Mouse (Mus musculus) left cerebral cortex, adult 2 months (tissue): ENCODE results near the gene Ubqln4. TPM values are rescaled to one million over a fixed set of nuclear protein-coding genes. Genes with fewer than 3 reads are reported as not detected.
"Not testable (repeated sequence)": the region's sequence is repeated elsewhere in the genome, so short reads cannot be mapped to it uniquely, and the experiment has no call there.

Source experiments
- DNase-seq, 2 experiments: peaks; one replicate each; pipeline ENCODE4 v3.0.0; 2021 to 2022; ENCODE audit warnings: low spot score in 2 of 2, mixed read lengths in 1 of 2; ENCODE audit errors: extremely low spot score in 1 of 2
- H3K27ac ChIP-seq: fragments of 200-600 bp; 2 replicates; pipeline ENCODE4 v1.8.1; 2022
- H3K4me3 ChIP-seq: fragments of 200-600 bp; 2 replicates; pipeline ENCODE4 v1.8.1; 2022
- CTCF ChIP-seq: fragments of 200-600 bp; IDR thresholded peaks from 2 replicates; pipeline ENCODE4 v1.8.1; 2022; ENCODE audit warnings: antibody characterized with exemption, mild to moderate bottlenecking, moderate library complexity
- intact Hi-C: fragments of 180-260 bp; cut with DNase I; formaldehyde crosslinking; loops from one replicate; pipeline ENCODE4 v1.15.1; 2025
- total RNA-seq, 2 experiments: library from RNA; stranded (reverse); gene quantifications; 2 replicates each; pipeline ENCODE4 v1.2.3; 2021

The Ubqln4 gene
- total RNA-seq, 2 experiments from 2014 or later = 137 to 148 TPM

GRCm38 (mm10) chr3:88563442-88563841, 9.9 kb downstream of the Ubqln4 start:
- DNase-seq = no peak
- intact Hi-C loops = no loop called here

GRCm38 (mm10) chr3:88563966-88564365, 10.4 kb downstream of the Ubqln4 start:
- no peak overlapping the region for H3K27ac ChIP-seq
- no peak for TF ChIP-seq CTCF
- intact Hi-C loops = no loop called here
- no peak for DNase-seq
- no peak overlapping the region for H3K4me3 ChIP-seq

More at GRCm38 (mm10) chr3:88563442-88563841, 9.9 kb downstream of the Ubqln4 start:
- no peak for TF ChIP-seq CTCF
- Histone ChIP-seq H3K4me3 (no peak overlapping the region), H3K27ac (no peak overlapping the region)

GRCm38 (mm10) chr3:88566116-88566515, 12.6 kb downstream of the Ubqln4 start:
- no peak for TF ChIP-seq CTCF
- no peak for DNase-seq

DNA sequence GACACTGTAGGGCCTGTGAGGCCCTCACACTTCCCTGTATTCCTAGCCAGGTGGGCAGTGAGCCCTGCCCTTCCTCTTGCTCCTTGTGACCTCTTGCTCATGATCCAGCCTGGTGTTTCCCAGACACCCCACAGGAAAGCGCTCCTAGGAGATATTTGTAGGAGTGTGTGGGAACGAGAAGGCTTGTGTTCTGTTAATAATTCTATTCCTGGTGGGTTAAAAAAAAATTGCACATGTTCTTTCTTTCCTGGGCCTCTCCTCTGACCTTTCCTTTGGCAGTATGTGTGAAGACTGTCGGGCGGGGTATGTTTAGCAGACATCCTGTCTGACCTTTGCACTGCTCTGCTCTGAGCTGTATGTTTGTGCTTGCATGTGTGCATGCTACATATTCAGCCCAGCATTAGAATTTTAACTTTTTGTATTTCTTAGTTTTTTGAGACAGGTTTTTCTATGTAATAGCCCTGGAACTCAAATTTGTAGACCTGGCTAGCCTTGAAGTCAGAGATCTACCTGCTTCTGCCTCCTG, 13.0 kb downstream of the Ubqln4 start:
- Histone ChIP-seq H3K27ac (no peak overlapping the region), H3K4me3 (no peak overlapping the region)
- no peak for TF ChIP-seq CTCF
- intact Hi-C loops = no loop called here
- DNase-seq = no peak

More at GRCm38 (mm10) chr3:88566116-88566515, 12.6 kb downstream of the Ubqln4 start:
- Histone ChIP-seq H3K4me3 (no peak overlapping the region), H3K27ac (no peak overlapping the region)
- intact Hi-C loops = no loop called here

DNA sequence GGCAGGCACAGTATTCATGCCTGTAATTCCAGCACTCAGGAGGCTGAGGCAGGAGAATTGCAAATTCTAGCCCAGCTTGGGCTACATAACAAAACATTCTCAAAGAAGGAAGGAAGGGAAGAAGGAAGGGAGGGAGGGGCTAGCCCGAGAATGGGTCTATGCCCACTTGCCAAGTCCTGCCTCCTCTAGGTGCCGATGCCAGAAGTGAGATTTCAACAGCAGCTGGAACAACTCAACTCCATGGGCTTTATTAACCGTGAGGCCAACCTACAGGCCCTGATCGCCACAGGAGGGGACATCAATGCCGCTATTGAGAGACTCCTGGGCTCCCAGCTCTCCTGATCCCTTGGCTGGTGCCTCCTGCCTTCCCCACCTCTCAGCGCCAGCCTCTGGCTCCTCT, 14.3 kb downstream of the Ubqln4 start:
- intact Hi-C loops = no loop called here
- Histone ChIP-seq H3K27ac (no peak overlapping the region), H3K4me3 (no peak overlapping the region)
- no peak for DNase-seq
- no peak for TF ChIP-seq CTCF

- DNase-seq = no peak
- H3K27ac ChIP-seq = no peak overlapping the region
- TF ChIP-seq CTCF = no peak
- H3K4me3 ChIP-seq = no peak overlapping the region
- intact Hi-C loops = no loop called here
Measured at GRCm38 (mm10) chr3:88568615-88569014, 15.1 kb downstream of the Ubqln4 start.

GRCm38 (mm10) chr3:88569093-88569492, 15.5 kb downstream of the Ubqln4 start:
- intact Hi-C loops = no loop called here
- no peak for DNase-seq
- no peak overlapping the region for H3K27ac ChIP-seq
- TF ChIP-seq CTCF = no peak
- H3K4me3 ChIP-seq = no peak overlapping the region

GRCm38 (mm10) chr3:88569694-88570093, 16.1 kb downstream of the Ubqln4 start:
- no peak for TF ChIP-seq CTCF
- H3K4me3 ChIP-seq = no peak overlapping the region
- intact Hi-C loops = no loop called here
- DNase-seq = no peak
- H3K27ac ChIP-seq = no peak overlapping the region

- DNase-seq = no peak
- intact Hi-C loops = no loop called here
- Histone ChIP-seq H3K4me3 (no peak overlapping the region), H3K27ac (no peak overlapping the region)
- no peak for TF ChIP-seq CTCF
Measured at GRCm38 (mm10) chr3:88570341-88570740, 16.8 kb downstream of the Ubqln4 start.

GRCm38 (mm10) chr3:88571856-88572255, 18.3 kb downstream of the Ubqln4 start:
- no peak for TF ChIP-seq CTCF
- intact Hi-C loops = no loop called here
- Histone ChIP-seq H3K4me3 (no peak overlapping the region), H3K27ac (no peak overlapping the region)
- DNase-seq = no peak

DNA sequence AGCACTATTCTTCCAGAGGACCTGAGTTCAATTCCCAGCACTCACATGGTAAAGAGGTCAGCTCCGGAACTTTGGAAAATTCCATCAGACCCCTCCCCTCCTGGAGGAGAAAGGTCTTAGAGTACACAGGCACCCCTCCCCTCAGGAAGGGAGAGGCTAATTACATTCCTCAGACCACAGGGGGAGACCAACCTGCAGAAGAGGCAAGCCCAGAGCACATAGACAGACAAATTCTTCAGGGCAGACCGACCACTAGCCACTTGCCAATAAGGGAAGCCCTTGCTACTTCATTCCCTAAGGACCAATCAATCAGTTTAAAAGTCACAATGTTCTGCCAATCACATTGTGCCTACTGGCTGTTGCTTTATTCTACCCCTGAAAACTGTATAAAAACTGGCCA, 19.3 kb downstream of the Ubqln4 start:
- no peak overlapping the region for H3K4me3 ChIP-seq

DNA sequence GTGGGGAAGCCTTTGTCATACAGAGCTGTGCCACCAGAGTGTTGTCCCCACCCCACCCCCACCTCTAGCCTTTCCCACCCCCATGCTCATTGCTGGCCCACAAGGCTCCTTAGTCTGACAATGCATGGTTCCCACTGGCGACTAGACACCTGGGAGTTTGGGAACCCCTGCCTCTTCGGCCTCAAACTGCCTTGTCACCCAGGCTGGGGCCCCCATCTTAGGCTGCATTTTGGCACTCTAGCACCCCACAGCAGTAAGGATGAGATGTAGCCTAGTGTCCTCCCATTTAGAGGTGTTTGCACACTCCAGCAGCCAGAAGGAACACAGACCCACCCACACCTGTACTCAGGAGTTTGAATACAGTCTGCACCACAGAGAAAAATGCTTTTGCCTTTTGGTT, 20.3 kb downstream of the Ubqln4 start:
- H3K4me3 ChIP-seq = no peak overlapping the region
- TF ChIP-seq CTCF = no peak
- intact Hi-C loops = no loop called here
- no peak for DNase-seq
- no peak overlapping the region for H3K27ac ChIP-seq

More for the DNA sequence above, 19.3 kb downstream of the Ubqln4 start:
- no peak for TF ChIP-seq CTCF
- DNase-seq = no peak
- H3K27ac ChIP-seq = no peak overlapping the region
- intact Hi-C loops = no loop called here

GRCm38 (mm10) chr3:88575540-88575939, 22.0 kb downstream of the Ubqln4 start, which contains the start of gene Ssr2:
Ssr2 (plus strand) TSS chr3:88575876.
- Histone ChIP-seq H3K27ac (no peak within 1 kb of the TSS), H3K4me3 (no peak within 1 kb of the TSS)
- intact Hi-C loops = no loop called here
- no peak for TF ChIP-seq CTCF
- DNase-seq = no peak

DNA sequence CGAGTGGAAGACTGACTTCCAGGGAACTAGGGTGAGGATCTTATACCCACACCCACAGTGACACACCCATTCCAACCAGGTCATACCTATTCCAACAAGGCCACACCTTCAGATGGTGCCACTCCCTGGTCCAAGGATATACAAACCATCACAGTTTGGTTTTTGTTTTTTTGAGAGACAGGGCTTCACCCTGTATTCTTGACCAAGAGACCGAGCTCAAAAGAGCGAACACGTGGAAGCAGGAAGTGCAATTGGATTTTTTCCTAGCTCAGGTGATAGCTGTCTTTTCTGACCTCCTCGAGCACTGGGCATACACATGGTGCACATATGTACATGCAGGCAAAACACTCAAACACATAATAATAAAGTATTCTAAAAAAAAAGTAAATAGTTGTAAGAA, 24.3 kb downstream of the Ubqln4 start:
- intact Hi-C loops, H3K27ac ChIP-seq, H3K4me3 ChIP-seq, DNase-seq: not testable (repeated sequence)
